Mouse (Mus musculus): ENCODE measurements around the gene Vmn1r90.
"Not testable (repeated sequence)": the region's sequence is repeated elsewhere in the genome, so short reads cannot be mapped to it uniquely, and the experiment has no call there.

Gene Vmn1r90

DNA sequence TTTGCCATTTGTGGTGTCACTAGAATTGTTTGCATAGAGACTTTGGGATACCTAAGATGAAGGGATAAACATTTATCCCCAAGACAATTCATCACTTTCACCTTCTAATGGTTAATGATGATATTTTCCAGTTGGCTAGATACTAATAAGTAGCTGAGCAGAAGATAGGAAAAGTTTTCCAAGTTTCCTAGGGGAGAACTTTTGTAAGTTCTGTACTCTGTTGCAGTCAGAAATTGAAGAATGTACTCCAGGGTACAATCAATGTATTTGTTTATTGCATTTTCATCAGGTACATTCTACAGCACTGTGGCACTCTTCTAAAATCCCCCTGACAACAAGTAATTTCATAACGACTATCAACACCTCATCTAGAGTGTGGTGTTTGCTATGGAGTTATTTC is at the start of gene Vmn1r90:
Gene Vmn1r90 (minus strand): TSS at position 101 of the 400 bp plus-strand sequence.
- in situ Hi-C loops (cut with MboI, MseI) = no loop called here

DNA sequence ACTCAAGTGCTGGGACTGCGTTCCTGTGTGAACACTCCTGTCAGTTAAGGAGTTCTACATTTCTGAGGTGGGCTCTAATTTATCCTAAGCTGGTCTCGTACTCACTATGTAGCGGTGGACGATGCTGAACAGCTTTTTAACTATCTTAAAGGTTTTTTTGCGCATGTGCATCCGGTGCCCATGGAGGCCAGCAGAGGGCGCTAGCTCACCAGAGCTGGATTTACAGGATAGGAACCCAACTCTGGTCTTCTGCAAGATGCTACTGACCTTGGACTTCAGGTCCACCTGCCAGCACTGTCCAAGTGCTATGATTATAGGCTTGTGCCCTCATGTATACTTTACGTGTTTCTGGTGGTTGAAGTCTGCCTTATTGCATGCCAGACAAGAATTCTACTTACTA is 29.7 kb upstream of the Vmn1r90 start:
- in situ Hi-C loops (cut with MboI, MseI) = not testable (repeated sequence)

DNA sequence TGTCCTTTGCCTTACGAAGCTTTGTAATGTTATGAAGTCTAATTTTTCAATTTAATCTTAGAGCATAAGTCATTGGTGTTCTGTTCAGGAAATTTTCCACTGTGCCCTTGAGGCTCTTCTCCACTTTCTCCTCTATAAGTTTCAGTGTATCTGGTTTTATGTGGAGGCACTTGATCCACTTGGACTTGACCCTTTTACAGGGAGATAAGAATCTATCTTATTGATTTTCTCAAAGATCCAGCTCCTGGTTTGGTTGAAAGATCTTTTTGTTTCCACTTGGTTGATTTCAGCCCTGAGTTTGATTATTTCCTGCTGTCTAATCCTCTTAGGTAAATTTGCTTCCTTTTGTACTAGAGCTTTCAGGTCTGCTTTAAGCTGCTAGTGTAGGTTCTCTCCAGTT is 11.0 kb downstream of the Vmn1r90 start:
- in situ Hi-C loops (cut with MboI, MseI) = no loop called here

DNA sequence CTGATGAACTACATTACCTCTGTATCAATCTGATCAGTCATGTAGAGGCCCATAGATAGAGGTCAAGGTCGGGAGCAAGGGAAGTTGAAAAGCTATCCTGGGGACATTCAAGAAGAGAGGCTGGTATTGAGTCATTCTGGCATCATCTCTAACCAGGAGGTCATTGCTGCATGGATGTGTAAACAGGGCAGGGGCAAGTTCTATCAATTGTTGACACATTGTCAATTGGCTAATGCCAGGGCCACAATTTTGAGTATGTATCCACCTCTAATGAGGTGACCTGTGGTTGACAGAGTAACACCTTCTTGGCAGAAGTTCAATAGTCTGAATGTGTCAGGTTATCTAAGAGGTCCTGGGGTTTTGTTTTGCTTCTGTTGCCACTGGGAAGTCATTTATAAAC is 38.0 kb downstream of the Vmn1r90 start:
- in situ Hi-C loops (cut with MboI, MseI) = no loop called here

DNA sequence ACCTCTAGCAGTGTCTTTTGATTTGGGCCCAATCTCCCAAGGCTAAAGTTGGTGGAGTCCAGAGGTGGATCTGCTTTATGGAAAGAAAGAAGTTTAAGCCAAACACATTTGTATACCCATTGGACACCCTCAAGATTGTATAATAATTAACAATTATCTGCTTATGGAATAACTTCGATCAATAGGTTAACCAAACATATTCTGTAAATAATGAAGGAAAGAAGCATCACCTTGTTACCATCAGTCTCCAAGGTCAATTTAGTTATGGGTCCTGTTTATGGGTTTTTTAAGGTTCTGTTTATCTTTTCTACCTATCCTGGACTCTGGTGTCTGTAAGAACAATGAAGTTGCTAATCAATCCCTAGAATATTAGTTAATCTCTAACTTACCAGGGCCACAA is 40.7 kb downstream of the Vmn1r90 start:
- in situ Hi-C loops (cut with MboI, MseI) = no loop called here

DNA sequence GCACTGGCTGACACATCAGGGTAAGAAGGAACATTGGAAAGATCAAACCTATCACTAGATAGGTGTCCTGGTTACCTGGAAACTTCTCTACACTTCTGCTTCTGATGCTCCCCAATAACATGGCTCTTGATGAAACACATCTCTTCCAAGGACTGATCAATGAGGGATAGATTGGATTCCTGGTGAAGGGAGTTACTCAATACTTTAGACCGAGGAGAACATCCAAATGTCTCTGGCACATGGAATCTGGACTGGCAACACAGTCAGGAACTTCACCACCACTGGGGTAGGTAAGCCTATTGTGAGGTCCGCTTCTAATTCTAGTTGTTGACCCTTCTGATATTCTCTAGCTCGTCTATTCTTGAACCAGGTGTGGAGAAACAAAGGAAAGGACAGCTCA is 45.0 kb downstream of the Vmn1r90 start:
- in situ Hi-C loops (cut with MboI, MseI) = no loop called here
